Mouse (Mus musculus) ovary, postnatal 10 days (tissue): Measurements from ENCODE around the gene Pnrc1.
"Not testable (repeated sequence)": the region's sequence is repeated elsewhere in the genome, so short reads cannot be mapped to it uniquely, and the experiment has no call there.

Source experiments
- DNase-seq: peaks from one replicate; pipeline ENCODE4 v3.0.0; 2022; ENCODE audit warnings: low spot score

The Pnrc1 gene

GRCm38 (mm10) chr4:33290002-33290401, at the start of gene Pnrc1:
Pnrc1 (minus strand) TSS chr4:33290163.
- peak; percentile 13 for DNase-seq

- no peak for DNase-seq
Measured at GRCm38 (mm10) chr4:33337999-33338398, 48.0 kb upstream of the Pnrc1 start.

DNA sequence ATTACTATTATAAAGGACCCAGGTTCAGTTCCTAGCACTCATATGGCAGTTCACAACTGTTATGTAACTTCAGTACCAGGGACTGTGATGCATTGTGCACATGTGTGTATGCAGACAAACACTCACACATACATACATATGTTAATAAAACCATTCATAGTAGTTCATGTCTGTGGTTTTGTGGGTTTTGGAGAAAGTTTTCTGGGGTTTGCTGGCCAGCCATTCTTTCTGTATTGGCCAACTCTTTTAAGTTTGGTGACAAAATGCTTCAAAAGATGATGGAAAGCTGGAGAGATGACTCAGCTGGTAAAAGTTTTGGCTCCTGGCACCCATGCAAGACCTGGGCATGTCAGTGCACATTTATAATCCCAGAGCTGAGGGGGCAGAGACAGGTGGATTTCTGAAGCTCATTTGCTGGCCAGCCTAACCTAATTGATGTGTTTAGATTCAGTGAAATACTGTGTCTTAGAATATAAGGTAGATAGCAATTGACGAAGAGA, 43.0 kb upstream of the Pnrc1 start:
- DNase-seq, result no peak

DNA sequence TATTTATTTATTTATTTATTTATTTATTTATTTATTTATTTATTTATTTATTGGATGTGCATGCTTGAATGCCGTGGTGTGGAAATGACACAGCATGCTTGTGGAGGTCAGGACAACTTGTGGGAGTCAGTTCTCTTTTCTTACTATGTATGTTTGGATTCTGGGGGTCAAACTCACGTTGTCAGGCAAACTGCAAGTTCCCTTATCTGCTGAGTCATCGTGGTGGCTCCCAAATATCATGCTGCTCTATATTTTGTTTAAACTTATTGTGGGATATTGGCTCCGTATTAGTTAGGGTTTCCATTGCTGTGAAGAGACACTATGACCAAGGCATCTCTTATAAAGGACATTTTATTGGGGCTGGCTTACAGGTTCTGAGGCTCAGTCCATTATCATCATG, 41.2 kb upstream of the Pnrc1 start:
- DNase-seq, result no peak

DNA sequence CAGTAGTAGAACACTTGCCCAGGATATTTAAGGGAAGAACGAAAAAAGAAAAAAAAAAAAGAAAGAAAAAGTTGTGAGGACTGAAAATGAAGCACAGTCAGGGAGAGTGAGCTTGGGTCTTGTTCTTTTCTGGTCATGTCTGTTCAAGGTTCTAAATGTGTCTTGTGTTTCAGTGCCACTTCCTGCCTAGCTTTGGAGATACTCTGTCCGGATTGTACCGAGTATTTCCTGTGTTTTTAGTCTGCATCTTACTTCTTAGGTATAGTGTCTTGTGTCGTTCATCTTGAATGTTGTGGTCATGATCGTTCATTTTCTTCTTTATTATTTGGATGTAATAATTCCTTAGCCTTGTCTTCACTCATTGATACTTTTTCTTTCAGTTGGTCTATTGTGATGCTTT, 25.9 kb upstream of the Pnrc1 start:
- DNase-seq, result no peak

- DNase-seq, result not testable (repeated sequence)
Measured at GRCm38 (mm10) chr4:33314150-33314549, 24.2 kb upstream of the Pnrc1 start.

- no peak for DNase-seq
Measured at GRCm38 (mm10) chr4:33310840-33311437, 21.0 kb upstream of the Pnrc1 start.

DNA sequence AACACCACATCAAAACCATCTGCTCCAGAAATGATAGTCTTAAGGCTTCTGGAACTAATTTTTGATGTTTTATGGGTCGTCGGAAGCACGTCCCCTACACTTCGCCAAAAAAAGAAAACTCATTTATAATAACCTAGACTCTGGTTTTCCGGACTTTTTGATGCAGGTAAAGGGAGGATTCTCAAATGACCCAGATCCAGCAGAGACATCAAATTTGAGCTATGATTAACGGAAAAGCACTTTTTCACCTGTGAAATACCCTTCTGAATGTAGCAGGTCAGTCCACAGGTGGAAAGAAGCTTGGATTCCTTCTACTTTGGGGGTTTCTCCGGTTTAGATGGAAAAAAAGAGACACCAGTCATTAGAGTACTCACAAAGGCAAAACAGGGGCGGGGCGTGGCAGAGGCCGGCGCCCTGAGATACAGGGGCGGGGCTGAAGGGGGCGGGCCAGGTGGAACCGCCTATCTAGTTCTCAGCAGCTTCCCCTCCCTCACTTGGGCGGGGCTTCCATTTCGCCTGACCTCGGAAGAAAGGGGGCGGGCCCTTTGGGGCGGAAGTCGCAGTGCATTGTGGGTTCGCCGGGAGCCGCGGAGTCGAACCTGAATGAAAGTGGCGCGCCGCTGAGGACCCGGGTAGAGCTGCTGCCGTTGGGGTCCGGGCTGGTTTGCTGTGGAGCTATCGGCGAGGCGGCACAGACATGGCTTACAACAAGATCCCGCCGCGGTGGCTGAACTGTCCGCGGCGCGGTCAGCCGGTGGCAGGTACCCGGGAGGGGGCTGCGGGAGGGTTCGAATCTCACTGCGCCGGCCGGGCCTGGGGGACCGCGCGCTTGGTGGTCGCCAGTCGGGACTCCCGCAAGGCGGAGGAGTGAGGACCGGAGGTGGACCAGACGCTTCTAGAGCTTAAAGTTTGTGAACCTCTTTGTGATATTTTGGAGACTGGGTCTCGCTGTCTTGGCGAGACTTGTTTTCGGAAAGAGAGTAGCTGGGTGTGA, 20.1 kb upstream of the Pnrc1 start, which contains the start of gene Rngtt:
TSS of gene Rngtt (plus strand) at position 548 of the 994 bp plus-strand sequence.
- peak; percentile 77 for DNase-seq

GRCm38 (mm10) chr4:33307146-33307545, 17.2 kb upstream of the Pnrc1 start:
- no peak for DNase-seq

- no peak for DNase-seq
Measured at GRCm38 (mm10) chr4:33303057-33303456, 13.1 kb upstream of the Pnrc1 start.

- DNase-seq, result not testable (repeated sequence)
Measured at GRCm38 (mm10) chr4:33300891-33301665, 11.1 kb upstream of the Pnrc1 start.

GRCm38 (mm10) chr4:33292409-33293370, 2.7 kb upstream of the Pnrc1 start:
- peak; percentile 52 for DNase-seq

GRCm38 (mm10) chr4:33290878-33291277, 915 bp upstream of the Pnrc1 start:
- DNase-seq, result no peak

DNA sequence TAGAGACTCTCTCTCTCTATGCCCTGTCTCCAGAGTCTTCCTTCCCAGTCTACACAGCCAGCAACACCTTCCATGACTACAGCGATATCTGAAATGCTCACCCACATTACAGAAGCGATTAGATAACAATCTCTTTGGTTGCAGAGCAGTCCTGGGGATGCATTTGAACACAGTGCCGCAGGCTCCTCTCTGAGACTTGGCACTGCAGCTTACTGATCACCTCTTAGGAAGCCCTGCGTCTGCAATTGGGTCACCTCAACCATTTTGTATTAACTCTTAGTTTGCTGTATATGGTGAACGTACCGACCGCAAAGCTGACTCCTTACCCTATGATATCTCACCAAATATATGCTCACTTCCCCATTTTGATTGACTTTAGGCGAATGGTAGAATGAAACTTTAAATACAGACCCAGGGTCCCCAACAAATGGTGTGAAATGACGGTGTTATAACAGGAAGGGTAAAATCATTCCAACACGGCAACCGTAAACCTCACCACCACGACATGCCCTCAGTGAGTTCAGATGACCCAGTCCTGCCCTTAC, 785 bp downstream of the Pnrc1 start:
- DNase-seq, result no peak

DNA sequence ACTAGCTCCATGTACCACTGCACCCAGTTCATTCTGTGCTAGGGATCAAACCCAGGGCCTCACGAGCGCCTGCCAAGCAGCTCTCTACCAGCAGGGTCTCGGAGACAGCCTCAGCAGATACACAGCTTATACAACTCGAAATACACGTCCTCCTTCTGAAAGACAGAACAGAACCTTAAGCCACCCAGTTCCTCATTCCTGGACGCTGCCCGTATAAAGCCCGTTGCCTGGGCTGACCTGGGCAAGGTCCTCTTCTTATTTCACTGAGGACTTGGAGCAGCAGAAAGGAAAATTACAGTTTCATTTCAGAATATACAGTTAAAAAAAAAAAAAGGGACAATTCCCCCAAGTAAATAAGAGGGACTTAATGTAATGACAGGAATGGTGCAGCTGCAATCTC, 4.5 kb downstream of the Pnrc1 start:
- DNase-seq, result no peak

- DNase-seq, result no peak
Measured at GRCm38 (mm10) chr4:33284083-33284880, 5.7 kb downstream of the Pnrc1 start.

- no peak for DNase-seq
Measured at GRCm38 (mm10) chr4:33281891-33282685, 7.9 kb downstream of the Pnrc1 start.

GRCm38 (mm10) chr4:33273437-33273836, 16.5 kb downstream of the Pnrc1 start:
- no peak for DNase-seq
